Mouse (Mus musculus) liver, embryonic 15.5 days (tissue): ENCODE results near the gene Col25a1. TPM values are rescaled to one million over a fixed set of nuclear protein-coding genes. Genes with fewer than 3 reads are reported as not detected.

Source experiments
- ATAC-seq: fragments of 200-750 bp; cut with Nextera tagmentation; 2 replicates; pipeline ENCODE4 v1.8.0; 2017; ENCODE audit warnings: moderate number of reproducible peaks, mild to moderate bottlenecking, moderate library complexity; ENCODE audit not compliant: insufficient read depth
- H3K27ac ChIP-seq: fragments of 300-500 bp; sonication (generic); replicated peaks from 2 replicates; pipeline ENCODE4 v1.5.1; 2015; ENCODE audit warnings: mild to moderate bottlenecking, inconsistent platforms
- H3K27me3 ChIP-seq: fragments of 300-500 bp; sonication (generic); 2 replicates; pipeline ENCODE4 v1.6.1; 2015; ENCODE audit warnings: mild to moderate bottlenecking, inconsistent platforms
- H3K36me3 ChIP-seq: fragments of 300-500 bp; sonication (generic); replicated peaks from 2 replicates; pipeline ENCODE4 v1.6.1; 2015; ENCODE audit warnings: moderate library complexity, mild to moderate bottlenecking, inconsistent platforms
- H3K4me1 ChIP-seq: fragments of 300-500 bp; sonication (generic); replicated peaks from 2 replicates; pipeline ENCODE4 v1.6.1; 2015; ENCODE audit warnings: inconsistent platforms
- H3K4me2 ChIP-seq: fragments of 300-500 bp; sonication (generic); 2 replicates; pipeline ENCODE4 v1.6.1; 2015; ENCODE audit warnings: moderate library complexity, mild to moderate bottlenecking, inconsistent platforms
- H3K4me3 ChIP-seq: fragments of 300-500 bp; sonication (generic); replicated peaks from 2 replicates; pipeline ENCODE4 v1.5.1; 2015; ENCODE audit warnings: mild to moderate bottlenecking, inconsistent platforms
- H3K9ac ChIP-seq: fragments of 300-500 bp; sonication (generic); 2 replicates; pipeline ENCODE4 v1.6.1; 2015; ENCODE audit warnings: moderate library complexity, mild to moderate bottlenecking, inconsistent platforms
- H3K9me3 ChIP-seq: fragments of 300-500 bp; sonication (generic); replicated peaks from 2 replicates; pipeline ENCODE4 v1.6.1; 2016; ENCODE audit warnings: inconsistent platforms
- WGBS: fragments of 180-500 bp; shearing (Covaris S2); methylation state at CpG from one replicate; pipeline ENCODE4 v1.1.7; 2015; ENCODE audit warnings: mixed read lengths; ENCODE audit not compliant: insufficient replicate concordance; 5-methylcytosine and 5-hydroxymethylcytosine counted together
- polyA plus RNA-seq: library from polyadenylated mRNA; unstranded; fragments of >200 nt; fragmentation: Nextera tagmentation; extraction: Ambion mirVana; gene quantifications from 2 replicates; pipeline ENCODE4 v1.2.1, GENCODE M21; 2015

Col25a1 gene
- polyA plus RNA-seq, 1 experiment from 2014 or later = 0.79 TPM

DNA sequence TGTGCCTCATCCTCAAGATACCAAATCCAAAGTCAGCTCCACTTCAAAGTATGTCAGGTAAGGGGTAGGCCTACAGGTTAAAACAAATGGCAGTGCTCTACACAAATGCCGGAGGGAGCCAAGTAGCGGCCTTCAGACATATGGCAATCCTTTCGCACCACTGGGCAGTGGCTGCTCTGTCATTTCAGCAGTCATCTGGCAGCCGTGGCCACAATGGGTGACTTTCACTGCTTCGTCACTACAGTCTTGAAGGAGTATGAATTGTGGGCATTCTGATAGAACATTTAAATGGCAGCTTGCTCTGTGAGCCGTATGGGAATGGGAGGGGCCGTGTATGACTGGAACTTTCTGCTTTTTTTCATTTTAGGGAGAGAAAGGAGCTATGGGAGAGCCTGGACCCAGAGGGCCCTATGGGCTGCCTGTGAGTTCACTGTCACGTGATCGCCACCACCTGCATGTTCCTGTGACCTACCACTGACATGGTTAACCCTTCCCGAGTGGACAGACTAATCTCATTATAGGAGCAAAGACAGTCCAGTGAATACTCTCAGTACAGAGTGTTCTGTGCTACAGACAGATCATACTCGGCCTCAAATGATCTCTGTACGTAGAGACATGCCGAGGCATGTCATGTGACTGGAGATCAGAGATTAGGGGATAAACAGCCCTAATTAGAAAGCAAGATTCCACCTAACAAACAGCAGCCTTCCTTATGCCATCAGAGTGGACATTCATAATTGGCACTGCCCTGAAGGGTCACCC, 451.8 kb downstream of the Col25a1 start:
- Histone ChIP-seq H3K4me2 (no peak overlapping the region), H3K36me3 (no peaks in the 10 kb centered on the region), H3K4me1 (no peaks in the 10 kb centered on the region), H3K27me3 (no peaks in the 10 kb centered on the region), H3K9me3 (no peaks in the 10 kb centered on the region), H3K9ac (no peak overlapping the region), H3K27ac (no peak overlapping the region), H3K4me3 (no peak overlapping the region)
- 64% methylated on average over 13 of the region's 13 CpGs for WGBS
- no peak for ATAC-seq

- Histone ChIP-seq H3K9ac (no peak overlapping the region), H3K4me2 (no peak overlapping the region), H3K36me3 (no peaks in the 10 kb centered on the region), H3K4me3 (no peak overlapping the region), H3K9me3 (no peaks in the 10 kb centered on the region), H3K27ac (no peak overlapping the region), H3K4me1 (no peaks in the 10 kb centered on the region), H3K27me3 (no peaks in the 10 kb centered on the region)
- 65% methylated on average over 7 of the region's 7 CpGs for WGBS
- no peak for ATAC-seq
Observed at GRCm38 (mm10) chr3:130584007-130584406, 452.7 kb downstream of the Col25a1 start.

DNA sequence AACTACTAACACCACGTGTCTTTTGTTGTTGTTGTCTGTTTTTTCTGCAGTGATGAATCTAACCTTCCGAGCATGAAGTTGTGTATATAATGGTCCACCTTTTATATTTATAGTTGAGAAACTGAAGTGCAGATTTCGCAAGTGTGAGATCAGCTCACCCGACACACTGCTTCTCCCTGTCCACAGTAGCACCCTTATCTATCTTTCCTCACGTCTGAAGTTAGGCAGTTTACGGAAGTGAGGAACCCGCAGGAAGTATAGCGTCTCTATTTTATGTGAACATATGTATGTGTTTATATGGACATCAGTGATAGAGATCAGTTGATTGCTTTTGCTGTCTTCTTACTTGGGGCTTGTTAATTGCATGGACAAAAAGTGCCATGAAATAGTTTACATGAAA, 463.7 kb downstream of the Col25a1 start:
- ATAC-seq = no peak
- no peaks in the 10 kb centered on the region for H3K4me1 ChIP-seq
- no peak overlapping the region for H3K4me2 ChIP-seq
- no peaks in the 10 kb centered on the region for H3K9me3 ChIP-seq
- no peak overlapping the region for H3K27ac ChIP-seq
- no peak overlapping the region for H3K4me3 ChIP-seq
- no peak overlapping the region for H3K9ac ChIP-seq
- H3K36me3 ChIP-seq = no peaks in the 10 kb centered on the region
- WGBS = 35% methylated on average over 8 of the region's 8 CpGs
- H3K27me3 ChIP-seq = no peaks in the 10 kb centered on the region

DNA sequence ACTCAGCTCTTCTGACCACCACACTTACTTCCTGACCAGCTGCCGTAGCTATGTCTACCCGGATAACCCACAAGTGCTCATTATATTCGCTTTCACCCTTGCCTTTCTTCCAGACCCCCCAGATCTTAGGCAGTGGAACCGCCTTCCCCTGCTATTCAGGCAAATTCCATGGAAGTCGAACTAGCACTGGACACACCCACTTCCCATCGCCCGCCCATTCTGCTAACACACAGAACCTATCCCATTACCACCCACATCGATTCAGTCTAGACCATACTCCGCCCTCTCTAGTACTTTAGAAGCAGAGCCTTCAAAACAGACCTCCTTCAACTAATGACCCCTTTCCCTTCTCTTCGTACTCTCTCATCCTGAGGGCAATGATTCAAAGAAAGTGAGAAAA, 470.2 kb downstream of the Col25a1 start:
- ATAC-seq = no peak
- Histone ChIP-seq H3K36me3 (no peaks in the 10 kb centered on the region), H3K9ac (no peak overlapping the region), H3K27ac (no peak overlapping the region), H3K4me3 (no peak overlapping the region), H3K4me2 (no peak overlapping the region), H3K9me3 (no peaks in the 10 kb centered on the region), H3K27me3 (no peaks in the 10 kb centered on the region), H3K4me1 (no peaks in the 10 kb centered on the region)
- 68% methylated on average over 10 of the region's 10 CpGs for WGBS

DNA sequence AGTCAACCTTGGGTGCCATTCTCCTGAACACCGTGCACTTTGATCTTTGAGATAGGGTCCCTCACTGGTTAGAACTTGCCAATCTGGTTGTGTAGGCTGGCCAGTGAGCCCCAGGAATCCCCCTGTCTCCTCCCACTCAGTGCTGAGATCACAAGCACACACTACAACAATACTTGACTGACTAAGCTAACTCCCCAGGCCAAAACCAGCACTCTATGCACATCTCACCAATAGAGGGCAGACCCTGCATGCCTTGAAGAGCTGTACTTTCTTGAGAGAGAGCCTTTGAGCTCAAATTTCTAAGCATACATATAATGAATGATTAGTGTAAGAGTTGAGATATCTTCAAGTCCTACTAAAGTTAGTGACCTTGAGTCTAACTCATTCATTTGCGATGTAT, 476.6 kb downstream of the Col25a1 start:
- H3K4me2 ChIP-seq = no peak overlapping the region
- H3K9me3 ChIP-seq = no peaks in the 10 kb centered on the region
- 77% methylated on average over 2 of the region's 2 CpGs for WGBS
- H3K36me3 ChIP-seq = no peaks in the 10 kb centered on the region
- no peak overlapping the region for H3K27ac ChIP-seq
- no peak overlapping the region for H3K4me3 ChIP-seq
- H3K4me1 ChIP-seq = no peaks in the 10 kb centered on the region
- no peak overlapping the region for H3K9ac ChIP-seq
- no peaks in the 10 kb centered on the region for H3K27me3 ChIP-seq
- no peak for ATAC-seq

DNA sequence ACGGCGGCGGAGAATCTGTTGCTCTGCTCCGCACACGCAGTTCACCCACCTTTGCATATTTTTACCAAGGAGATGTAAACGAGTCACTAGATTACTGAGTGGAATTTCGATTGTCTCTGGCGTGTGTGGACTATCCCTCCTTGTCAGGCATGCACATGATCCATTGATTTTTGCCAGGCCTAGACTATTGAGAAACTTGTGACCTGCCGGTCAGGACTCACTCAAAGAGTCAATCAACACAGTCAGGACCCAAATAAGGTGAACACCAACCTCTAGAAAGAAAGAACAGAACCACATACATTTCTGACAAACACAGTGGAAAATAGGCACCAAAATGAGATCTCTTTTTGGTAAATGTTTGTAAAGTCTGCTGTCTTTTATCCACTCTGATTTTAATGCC, 483.1 kb downstream of the Col25a1 start:
- Histone ChIP-seq H3K27me3 (no peaks in the 10 kb centered on the region), H3K4me2 (no peak overlapping the region), H3K4me1 (no peaks in the 10 kb centered on the region; the same call in 1 of the 2 replicates), H3K9ac (no peak overlapping the region), H3K9me3 (no peaks in the 10 kb centered on the region), H3K36me3 (no peaks in the 10 kb centered on the region), H3K27ac (no peak overlapping the region), H3K4me3 (no peak overlapping the region)
- no peak for ATAC-seq
- 63% methylated on average over 9 of the region's 9 CpGs for WGBS

GRCm38 (mm10) chr3:130615625-130616024, 484.3 kb downstream of the Col25a1 start:
- no peak overlapping the region for H3K4me3 ChIP-seq
- no peak overlapping the region for H3K4me2 ChIP-seq
- no peaks in the 10 kb centered on the region for H3K9me3 ChIP-seq
- no peak for ATAC-seq
- no peaks in the 10 kb centered on the region for H3K36me3 ChIP-seq
- H3K4me1 ChIP-seq = no peaks in the 10 kb centered on the region; the same call in 1 of the 2 replicates
- H3K27ac ChIP-seq = no peak overlapping the region
- 46% methylated on average over 8 of the region's 8 CpGs for WGBS
- no peak overlapping the region for H3K9ac ChIP-seq
- H3K27me3 ChIP-seq = no peaks in the 10 kb centered on the region

- Histone ChIP-seq H3K4me1 (no peaks in the 10 kb centered on the region; the same call in 1 of the 2 replicates), H3K9ac (no peak within 1 kb of the TSS), H3K36me3 (no peaks in the 10 kb centered on the region), H3K27me3 (no peaks in the 10 kb centered on the region), H3K27ac (no peak within 1 kb of the TSS), H3K4me3 (no peak within 1 kb of the TSS), H3K9me3 (no peaks in the 10 kb centered on the region), H3K4me2 (peak within 1 kb of the TSS; percentile 37)
- 5% methylated on average over 10 of the region's 10 CpGs for WGBS
- ATAC-seq = no peak
Observed at GRCm38 (mm10) chr3:130617439-130617898, 486.2 kb downstream of the Col25a1 start, which contains the start of gene Etnppl. TSS of gene Etnppl (plus strand) at chr3:130617448.

DNA sequence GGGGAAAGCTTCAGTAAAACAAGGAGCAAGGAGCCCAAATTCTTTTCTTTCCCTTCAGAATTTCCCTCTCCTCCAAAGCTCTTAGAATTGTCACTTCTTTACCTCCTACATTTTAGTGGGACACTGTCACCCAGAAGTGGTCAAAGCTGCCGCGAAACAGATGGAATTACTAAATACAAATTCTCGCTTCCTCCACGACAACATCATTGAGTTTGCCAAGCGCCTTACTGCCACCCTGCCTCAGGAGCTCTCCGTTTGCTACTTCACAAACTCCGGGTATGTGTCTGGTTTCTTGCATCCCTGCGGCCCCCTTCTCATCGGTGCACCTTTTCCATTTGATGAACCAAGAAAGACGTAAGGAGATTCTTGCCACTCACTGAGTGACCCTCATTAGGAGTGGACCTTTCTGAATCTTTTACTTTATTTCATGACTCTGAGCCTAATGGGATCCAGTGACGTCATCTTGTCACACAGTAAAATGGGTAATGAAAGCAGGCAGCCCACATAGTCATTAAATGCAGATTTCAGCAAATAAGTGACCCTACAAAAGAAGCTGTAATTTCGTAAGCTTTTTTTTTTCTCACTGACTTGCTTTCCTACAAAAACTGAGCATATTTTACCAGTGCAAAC, 489.3 kb downstream of the Col25a1 start:
- WGBS = 57% methylated on average over 12 of the region's 12 CpGs

GRCm38 (mm10) chr3:130628358-130628757, 497.1 kb downstream of the Col25a1 start:
- Histone ChIP-seq H3K4me2 (no peak overlapping the region), H3K27ac (no peak overlapping the region), H3K9ac (no peak overlapping the region), H3K4me1 (no peaks in the 10 kb centered on the region), H3K4me3 (no peak overlapping the region), H3K27me3 (no peaks in the 10 kb centered on the region), H3K36me3 (no peaks in the 10 kb centered on the region), H3K9me3 (no peaks in the 10 kb centered on the region)
- ATAC-seq = no peak
- WGBS = 65% methylated on average over 5 of the region's 5 CpGs

More for the DNA sequence above, 489.3 kb downstream of the Col25a1 start:
- H3K4me2 ChIP-seq = no peak overlapping the region
- H3K9me3 ChIP-seq = no peaks in the 10 kb centered on the region
- ATAC-seq = no peak
- H3K27me3 ChIP-seq = no peaks in the 10 kb centered on the region
- H3K4me3 ChIP-seq = no peak overlapping the region
- H3K9ac ChIP-seq = no peak overlapping the region
- no peaks in the 10 kb centered on the region for H3K36me3 ChIP-seq
- H3K4me1 ChIP-seq = no peaks in the 10 kb centered on the region; the same call in 1 of the 2 replicates
- H3K27ac ChIP-seq = no peak overlapping the region

DNA sequence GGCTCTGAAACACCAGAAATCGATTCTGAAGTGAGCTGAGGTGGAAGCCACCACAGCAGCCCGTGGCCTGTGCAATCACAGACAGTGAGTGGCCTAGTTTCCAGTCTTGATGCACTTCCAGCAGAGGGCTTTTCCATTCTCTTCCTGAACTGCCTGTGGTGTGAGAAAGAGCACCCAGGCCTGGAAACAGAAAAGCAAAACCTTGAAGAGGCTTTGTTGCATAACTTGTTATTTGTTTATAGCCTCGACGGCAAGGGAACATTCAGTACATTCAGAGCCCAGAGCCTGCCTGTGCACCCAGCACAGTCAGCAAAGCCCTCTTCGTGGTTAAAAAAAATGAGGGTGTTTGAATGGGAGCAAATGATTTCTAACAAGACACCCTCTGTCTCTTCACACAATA, 502.6 kb downstream of the Col25a1 start:
- no peak overlapping the region for H3K4me3 ChIP-seq
- H3K4me1 ChIP-seq = no peaks in the 10 kb centered on the region
- H3K27ac ChIP-seq = no peak overlapping the region

More for the DNA sequence above, 502.6 kb downstream of the Col25a1 start:
- no peaks in the 10 kb centered on the region for H3K27me3 ChIP-seq
- no peak for ATAC-seq
- WGBS = 50% methylated on average over 5 of the region's 5 CpGs
- H3K9ac ChIP-seq = no peak overlapping the region
- H3K36me3 ChIP-seq = no peaks in the 10 kb centered on the region
- H3K9me3 ChIP-seq = no peaks in the 10 kb centered on the region
- no peak overlapping the region for H3K4me2 ChIP-seq
